Mouse (Mus musculus) kidney, embryonic 14.5 days (tissue): Measurements from ENCODE around the gene Cops7a. TPM values are rescaled to one million over a fixed set of nuclear protein-coding genes. Genes with fewer than 3 reads are reported as not detected.

Experiments
- ATAC-seq: fragments of 200-750 bp; cut with Nextera tagmentation; 2 replicates; pipeline ENCODE4 v1.8.0; 2017; ENCODE audit warnings: moderate number of reproducible peaks, mild to moderate bottlenecking, moderate TSS enrichment, moderate library complexity; ENCODE audit not compliant: low FRiP score, low TSS enrichment
- H3K27ac ChIP-seq: fragments of 300-500 bp; sonication (generic); 2 replicates; pipeline ENCODE4 v1.5.1; 2014; ENCODE audit warnings: low read depth, mild to moderate bottlenecking, low read length, moderate library complexity, mixed read lengths
- H3K27me3 ChIP-seq: fragments of 300-500 bp; sonication (generic); 2 replicates; pipeline ENCODE4 v1.6.1; 2014; ENCODE audit warnings: mild to moderate bottlenecking, low read length; ENCODE audit not compliant: control insufficient read depth, insufficient read depth
- H3K36me3 ChIP-seq: fragments of 300-500 bp; sonication (generic); 2 replicates; pipeline ENCODE4 v1.6.1; 2014; ENCODE audit warnings: low read length, mixed read lengths; ENCODE audit not compliant: control insufficient read depth, insufficient read depth
- H3K4me1 ChIP-seq: fragments of 300-500 bp; sonication (generic); 2 replicates; pipeline ENCODE4 v1.6.1; 2014; ENCODE audit warnings: low read length, mixed read lengths; ENCODE audit not compliant: control insufficient read depth, insufficient read depth
- H3K4me2 ChIP-seq: fragments of 300-500 bp; sonication (generic); replicated peaks from 2 replicates; pipeline ENCODE4 v1.6.1; 2014; ENCODE audit warnings: low read depth, mild to moderate bottlenecking, low read length
- H3K4me3 ChIP-seq: fragments of 300-500 bp; sonication (generic); 2 replicates; pipeline ENCODE4 v1.5.1; 2014; ENCODE audit warnings: mild to moderate bottlenecking, low read length
- H3K9ac ChIP-seq: fragments of 300-500 bp; sonication (generic); 2 replicates; pipeline ENCODE4 v1.6.1; 2014; ENCODE audit warnings: low read depth, mild to moderate bottlenecking, low read length, moderate library complexity
- H3K9me3 ChIP-seq: fragments of 300-500 bp; sonication (generic); 2 replicates; pipeline ENCODE4 v1.6.1; 2016; ENCODE audit warnings: low read length; ENCODE audit not compliant: control insufficient read depth
- WGBS: fragments of 180-500 bp; shearing (Covaris S2); extraction: QIAGEN DNeasy Blood & Tissue Kit; methylation state at CpG from one replicate; pipeline ENCODE4 v1.1.7; 2014; 5-methylcytosine and 5-hydroxymethylcytosine counted together
- polyA plus RNA-seq: library from polyadenylated mRNA; unstranded; fragments of >200 nt; fragmentation: Nextera tagmentation; extraction: Ambion mirVana; gene quantifications from 2 replicates; pipeline ENCODE4 v1.2.1, GENCODE M21; 2014

Cops7a gene
- polyA plus RNA-seq, result 144 and 162 TPM in 2 replicates

GRCm38 (mm10) chr6:124965088-124965719, at the start of gene Cops7a:
Gene Cops7a, minus strand, starts transcription at chr6:124965538.
- H3K27ac ChIP-seq, result peak within 1 kb of the TSS; percentile 92
- no peaks in the 10 kb centered on the region for H3K27me3 ChIP-seq
- peak within 1 kb of the TSS; percentile 81 for H3K4me3 ChIP-seq
- peak within 1 kb of the TSS; percentile 63 for H3K4me2 ChIP-seq
- WGBS, result under 1% methylated on average over 67 of the region's 68 CpGs
- peaks cover 20% of the 10 kb centered on the region for H3K36me3 ChIP-seq
- H3K9ac ChIP-seq, result peak within 1 kb of the TSS; percentile 92
- peak; percentile 95 for ATAC-seq
- H3K9me3 ChIP-seq, result peaks cover 3% of the 10 kb centered on the region; the same call in 1 of the 2 replicates
- peaks cover 6% of the 10 kb centered on the region; the same call in 1 of the 2 replicates for H3K4me1 ChIP-seq

- Histone ChIP-seq H3K27me3 (no peaks in the 10 kb centered on the region), H3K36me3 (peaks cover 31% of the 10 kb centered on the region), H3K4me3 (peak overlapping the region; percentile 81), H3K4me2 (peak overlapping the region; percentile 69), H3K9ac (peak overlapping the region; percentile 99), H3K27ac (peak overlapping the region; percentile 99), H3K9me3 (no peaks in the 10 kb centered on the region), H3K4me1 (peaks cover 5% of the 10 kb centered on the region; the same call in 1 of the 2 replicates)
- ATAC-seq, result peak; percentile 88
- WGBS, result under 1% methylated on average over 56 of the region's 78 CpGs
Measured at GRCm38 (mm10) chr6:125009181-125010073, 44.1 kb upstream of the Cops7a start.

GRCm38 (mm10) chr6:125009129-125009180, 43.6 kb upstream of the Cops7a start, which contains the start of gene Zfp384:
Gene Zfp384, plus strand, starts transcription at chr6:125009145.
- peaks cover 5% of the 10 kb centered on the region; the same call in 1 of the 2 replicates for H3K4me1 ChIP-seq
- H3K9ac ChIP-seq, result peak within 1 kb of the TSS; percentile 99
- no CpG with 5 or more reads among the region's 3 CpGs for WGBS
- H3K27ac ChIP-seq, result peak within 1 kb of the TSS; percentile 99
- peaks cover 30% of the 10 kb centered on the region for H3K36me3 ChIP-seq
- H3K4me2 ChIP-seq, result peak within 1 kb of the TSS; percentile 69
- H3K27me3 ChIP-seq, result no peaks in the 10 kb centered on the region
- H3K4me3 ChIP-seq, result peak within 1 kb of the TSS; percentile 81
- H3K9me3 ChIP-seq, result no peaks in the 10 kb centered on the region
- ATAC-seq, result no peak

- H3K4me3 ChIP-seq, result peak overlapping the region; percentile 81
- peak overlapping the region; percentile 99 for H3K27ac ChIP-seq
- peak overlapping the region; percentile 69 for H3K4me2 ChIP-seq
- peaks cover 27% of the 10 kb centered on the region for H3K36me3 ChIP-seq
- H3K4me1 ChIP-seq, result peaks cover 7% of the 10 kb centered on the region; the same call in 1 of the 2 replicates
- ATAC-seq, result peak; percentile 97
- no peaks in the 10 kb centered on the region for H3K9me3 ChIP-seq
- no peaks in the 10 kb centered on the region for H3K27me3 ChIP-seq
- H3K9ac ChIP-seq, result peak overlapping the region; percentile 99
- WGBS, result under 1% methylated on average over 29 of the region's 34 CpGs
Measured at GRCm38 (mm10) chr6:125008586-125009128, 43.3 kb upstream of the Cops7a start.

GRCm38 (mm10) chr6:125008060-125008459, 42.7 kb upstream of the Cops7a start:
- peak overlapping the region; percentile 99 for H3K9ac ChIP-seq
- H3K4me3 ChIP-seq, result peak overlapping the region; percentile 81
- H3K4me2 ChIP-seq, result peak overlapping the region; percentile 69
- peaks cover 8% of the 10 kb centered on the region; the same call in 1 of the 2 replicates for H3K4me1 ChIP-seq
- H3K36me3 ChIP-seq, result peaks cover 24% of the 10 kb centered on the region
- H3K27ac ChIP-seq, result peak overlapping the region; percentile 99
- 45% methylated on average over 13 of the region's 13 CpGs for WGBS
- ATAC-seq, result 0 out of 2 replicates have a peak, but pooled peaks have one; percentile 0
- no peaks in the 10 kb centered on the region for H3K9me3 ChIP-seq
- H3K27me3 ChIP-seq, result no peaks in the 10 kb centered on the region

GRCm38 (mm10) chr6:125005086-125005485, 39.7 kb upstream of the Cops7a start:
- H3K9ac ChIP-seq, result no peak overlapping the region
- H3K9me3 ChIP-seq, result no peaks in the 10 kb centered on the region
- WGBS, result 15% methylated on average over 3 of the region's 3 CpGs

GRCm38 (mm10) chr6:125003706-125004105, 38.4 kb upstream of the Cops7a start:
- no peaks in the 10 kb centered on the region for H3K9me3 ChIP-seq
- peaks cover 24% of the 10 kb centered on the region for H3K27me3 ChIP-seq
- WGBS, result 34% methylated on average over 3 of the region's 3 CpGs
- no peak overlapping the region for H3K9ac ChIP-seq
- H3K4me1 ChIP-seq, result peaks cover 4% of the 10 kb centered on the region; the same call in 1 of the 2 replicates
- no peak overlapping the region for H3K4me2 ChIP-seq
- H3K4me3 ChIP-seq, result no peak overlapping the region
- H3K36me3 ChIP-seq, result no peaks in the 10 kb centered on the region
- H3K27ac ChIP-seq, result no peak overlapping the region
- ATAC-seq, result no peak

More at GRCm38 (mm10) chr6:125005086-125005485, 39.7 kb upstream of the Cops7a start:
- Histone ChIP-seq H3K4me1 (peaks cover 3% of the 10 kb centered on the region; the same call in 1 of the 2 replicates), H3K27me3 (peaks cover 11% of the 10 kb centered on the region), H3K4me2 (no peak overlapping the region), H3K4me3 (no peak overlapping the region), H3K27ac (no peak overlapping the region), H3K36me3 (no peaks in the 10 kb centered on the region)
- no peak for ATAC-seq

- ATAC-seq, result no peak
- H3K36me3 ChIP-seq, result no peaks in the 10 kb centered on the region
- WGBS, result 29% methylated on average over 10 of the region's 10 CpGs
- H3K9ac ChIP-seq, result no peak overlapping the region
- no peak overlapping the region for H3K4me3 ChIP-seq
- no peak overlapping the region for H3K4me2 ChIP-seq
- H3K9me3 ChIP-seq, result no peaks in the 10 kb centered on the region
- H3K27ac ChIP-seq, result no peak overlapping the region
- peaks cover 56% of the 10 kb centered on the region for H3K27me3 ChIP-seq
- peaks cover 21% of the 10 kb centered on the region; the same call in 1 of the 2 replicates for H3K4me1 ChIP-seq
Measured at GRCm38 (mm10) chr6:124999546-124999945, 34.2 kb upstream of the Cops7a start.
